Mouse (Mus musculus): ENCODE measurements around the gene Atp2a2. TPM values are rescaled to one million over a fixed set of nuclear protein-coding genes. Genes with fewer than 3 reads are reported as not detected.

The Atp2a2 gene
- total and polyA plus RNA-seq, 3 experiments, result 61.6 to 158 (median 80.9) TPM

GRCm38 (mm10) chr5:122430036-122430775 lies 71.8 kb downstream of the Atp2a2 start:
- in situ Hi-C loops (cut with MboI; ENCODE audit: low pct_ligation_motif_present, low pct_unique_long_range_greater_than_20kb, low sequenced_read_pairs), result no loop called here
- TF ChIP-seq KAT2A (IDR thresholded peaks at IDR 0.05; ENCODE audit: insufficient replicate concordance, low read length), result no peak
- no peak for TF ChIP-seq IRF4 (IDR thresholded peaks at IDR 0.05; ENCODE audit: low read depth, low read length)
- no peak for TF ChIP-seq NRF1 (IDR thresholded peaks at IDR 0.05; ENCODE audit: low read depth, low read length)
- TF ChIP-seq EP300 (IDR thresholded peaks at IDR 0.05; ENCODE audit: low read length), result no peak
- TF ChIP-seq JUN (IDR thresholded peaks at IDR 0.05; ENCODE audit: insufficient read depth, low read depth, low read length), result no peak
- no peak for TF ChIP-seq USF2 (conservative IDR thresholded peaks at IDR 0.05; ENCODE audit: low read depth, low read length)
- no peak for TF ChIP-seq MYC (IDR thresholded peaks at IDR 0.05; ENCODE audit: low read depth, low read length)
- no peak for TF ChIP-seq TCF12 (IDR thresholded peaks at IDR 0.05; ENCODE audit: low read depth, low read length)
- TF ChIP-seq RAD21 (IDR thresholded peaks at IDR 0.05; ENCODE audit: low read depth, low read length), result no peak
- H3K36me3 ChIP-seq (replicated peaks in 1 of 2; ENCODE audit: control insufficient read depth in 1 of 2, insufficient read depth in 1 of 2, low read length in 1 of 2), result peaks cover 58 to 90% of the 10 kb centered on the region in 2 experiments

GRCm38 (mm10) chr5:122425550-122425949 lies 76.5 kb downstream of the Atp2a2 start:
- Histone ChIP-seq H3K9me3 (replicated peaks; ENCODE audit: low read length) (no peaks in the 10 kb centered on the region), H3K79me2 (replicated peaks; ENCODE audit: control insufficient read depth, extremely low read depth, insufficient read depth, poor library complexity, severe bottlenecking) (peaks cover 17% of the 10 kb centered on the region), H3K27me3 (replicated peaks) (no peaks in the 10 kb centered on the region), H3K4me3 (replicated peaks in 1 of 3; ENCODE audit: low read depth in 2 of 3, low read length in 2 of 3, poor library complexity in 1 of 3) (no peak overlapping the region), H3K27ac (ENCODE audit: insufficient read depth, low read depth) (no peak overlapping the region), H3K4me2 (ENCODE audit: insufficient read depth, low read depth, poor library complexity, severe bottlenecking) (no peak overlapping the region), H3K36me3 (replicated peaks in 1 of 2; ENCODE audit: control insufficient read depth in 1 of 2, insufficient read depth in 1 of 2, low read length in 1 of 2) (peaks cover 24 to 51% of the 10 kb centered on the region in 2 experiments), H3K4me1 (ENCODE audit: control insufficient read depth in 1 of 2, insufficient read depth in 2 of 2) (peaks cover 5 to 25% of the 10 kb centered on the region in 2 experiments; a peak in 3 of 4 replicates), H3K9ac (ENCODE audit: insufficient read depth, low read depth) (no peak overlapping the region)
- in situ Hi-C loops (cut with MboI; ENCODE audit: low pct_ligation_motif_present, low pct_unique_long_range_greater_than_20kb, low sequenced_read_pairs), result no loop called here
- dilution Hi-C loops (cut with MboI; ENCODE audit: extremely low pct_ligation_motif_present, extremely low pct_unique_long_range_greater_than_20kb, low sequenced_read_pairs), result no loop called here
- DNase-seq (ENCODE audit: extremely low read depth), result no peak
- no peak for TF ChIP-seq TBP (conservative IDR thresholded peaks at IDR 0.05; ENCODE audit: low read depth, low read length)
- no peak for TF ChIP-seq TCF12 (IDR thresholded peaks at IDR 0.05; ENCODE audit: low read depth, low read length)
- TF ChIP-seq USF1 (IDR thresholded peaks at IDR 0.05; ENCODE audit: low read depth, low read length), result no peak
- no peak for TF ChIP-seq JUN (IDR thresholded peaks at IDR 0.05; ENCODE audit: insufficient read depth, low read depth, low read length)
- no peak for TF ChIP-seq KAT2A (IDR thresholded peaks at IDR 0.05; ENCODE audit: insufficient replicate concordance, low read length)
- no peak for TF ChIP-seq RCOR1 (conservative IDR thresholded peaks at IDR 0.05; ENCODE audit: low read depth, low read length)
- TF ChIP-seq IRF4 (IDR thresholded peaks at IDR 0.05; ENCODE audit: low read depth, low read length), result no peak
- TF ChIP-seq HCFC1 (IDR thresholded peaks at IDR 0.05; ENCODE audit: low read depth, low read length), result no peak
- no peak for TF ChIP-seq CHD2 (IDR thresholded peaks at IDR 0.05; ENCODE audit: low read length)
- no peak for TF ChIP-seq CHD1 (IDR thresholded peaks at IDR 0.05; ENCODE audit: low read depth, low read length)
- no peak for TF ChIP-seq MEF2A (IDR thresholded peaks at IDR 0.05; ENCODE audit: borderline replicate concordance, low read depth, low read length)
- no peak for TF ChIP-seq CTCF (conservative IDR thresholded peaks at IDR 0.05 in 1 of 2, IDR thresholded peaks at IDR 0.05 in 1 of 2; ENCODE audit: low read depth in 2 of 2, low read length in 2 of 2)
- TF ChIP-seq NELFE (IDR thresholded peaks at IDR 0.05; ENCODE audit: low read depth, low read length), result no peak
- TF ChIP-seq POLR2A (IDR thresholded peaks at IDR 0.05; ENCODE audit: low read depth, low read length), result no peak
- TF ChIP-seq NRF1 (IDR thresholded peaks at IDR 0.05; ENCODE audit: low read depth, low read length), result no peak
- TF ChIP-seq MXI1 (IDR thresholded peaks at IDR 0.05; ENCODE audit: low read depth, low read length), result no peak

More at GRCm38 (mm10) chr5:122430036-122430775, 71.8 kb downstream of the Atp2a2 start:
- Histone ChIP-seq H3K27me3 (replicated peaks) (no peaks in the 10 kb centered on the region), H3K79me2 (replicated peaks; ENCODE audit: control insufficient read depth, extremely low read depth, insufficient read depth, poor library complexity, severe bottlenecking) (peaks cover 6% of the 10 kb centered on the region), H3K4me2 (ENCODE audit: insufficient read depth, low read depth, poor library complexity, severe bottlenecking) (no peak overlapping the region), H3K9ac (ENCODE audit: insufficient read depth, low read depth) (no peak overlapping the region), H3K9me3 (replicated peaks; ENCODE audit: low read length) (no peaks in the 10 kb centered on the region), H3K4me3 (replicated peaks in 1 of 3; ENCODE audit: low read depth in 2 of 3, low read length in 2 of 3, poor library complexity in 1 of 3) (no peak overlapping the region), H3K4me1 (ENCODE audit: control insufficient read depth in 1 of 2, insufficient read depth in 2 of 2) (peaks cover 0 to 5% of the 10 kb centered on the region in 2 experiments; a peak in 1 of 4 replicates), H3K27ac (ENCODE audit: insufficient read depth, low read depth) (no peak overlapping the region)
- peak; percentile 45 for DNase-seq (ENCODE audit: extremely low read depth)
- dilution Hi-C loops (cut with MboI; ENCODE audit: extremely low pct_ligation_motif_present, extremely low pct_unique_long_range_greater_than_20kb, low sequenced_read_pairs), result no loop called here

Data from CH12.LX (cell line).